Mouse (Mus musculus) hematopoietic stem cell, adult 5-6 weeks (primary cell): ENCODE measurements around the gene Kat6b. TPM values are rescaled to one million over a fixed set of nuclear protein-coding genes. Genes with fewer than 3 reads are reported as not detected.
"Not testable (repeated sequence)": the region's sequence is repeated elsewhere in the genome, so short reads cannot be mapped to it uniquely, and the experiment has no call there.

Source experiments
- ATAC-seq, 2 experiments: fragments of 125-278 bp in 1 of 2; replicated peaks in 1 of 2; 2 replicates each; pipeline ENCODE4 v1.8.0; 2016 to 2017; ENCODE audit warnings: inconsistent platforms in 2 of 2, mild to moderate bottlenecking in 2 of 2, moderate number of reproducible peaks in 2 of 2, low read depth in 1 of 2, moderate TSS enrichment in 1 of 2; ENCODE audit not compliant: low FRiP score in 2 of 2, poor library complexity in 2 of 2, severe bottlenecking in 2 of 2, insufficient read depth in 1 of 2, low TSS enrichment in 1 of 2
- total RNA-seq: library from RNA; stranded (forward); fragments of 172-1452, 232-1000 nt; gene quantifications from 2 replicates; pipeline ENCODE4 v1.2.3, GENCODE M21; 2017

The Kat6b gene
- total RNA-seq, 1 experiment from 2014 or later, result 22.0 TPM

GRCm38 (mm10) chr14:21659155-21659554 is 177.9 kb downstream of the Kat6b start:
- ATAC-seq, result no peak

- ATAC-seq, result peak; percentile 78 to 79; a peak in 3 of 4 replicates
These were observed 178.4 kb downstream of the Kat6b start for GRCm38 (mm10) chr14:21659652-21660051.

GRCm38 (mm10) chr14:21662465-21663142 is 181.4 kb downstream of the Kat6b start:
- peak in 1 of 2 experiments; percentile 31; a peak in 1 of 4 replicates for ATAC-seq

GRCm38 (mm10) chr14:21669218-21669617 is 188.0 kb downstream of the Kat6b start:
- no peak for ATAC-seq

- ATAC-seq, result no peak
These were observed 188.6 kb downstream of the Kat6b start for GRCm38 (mm10) chr14:21669633-21670421.

GRCm38 (mm10) chr14:21670422-21671006 is 189.3 kb downstream of the Kat6b start:
- not testable (repeated sequence) for ATAC-seq

- ATAC-seq, result no peak
These were observed 191.9 kb downstream of the Kat6b start for GRCm38 (mm10) chr14:21673100-21673499.

- ATAC-seq, result 0 out of 4 replicates have a peak, but pooled peaks of 1 of the 2 experiments have one; percentile 22
These were observed 193.2 kb downstream of the Kat6b start for GRCm38 (mm10) chr14:21674471-21674870.

GRCm38 (mm10) chr14:21676223-21676622 is 195.0 kb downstream of the Kat6b start:
- ATAC-seq, result no peak

GRCm38 (mm10) chr14:21678509-21679285 is 197.5 kb downstream of the Kat6b start:
- ATAC-seq, result peak in 1 of 2 experiments; percentile 49; a peak in 1 of 4 replicates

GRCm38 (mm10) chr14:21679631-21680201 is 198.5 kb downstream of the Kat6b start:
- ATAC-seq, result peak; percentile 56 to 72

- peak; percentile 71 to 73 for ATAC-seq
These were observed 201.5 kb downstream of the Kat6b start for GRCm38 (mm10) chr14:21682681-21683129.

- no peak for ATAC-seq
These were observed 202.6 kb downstream of the Kat6b start for GRCm38 (mm10) chr14:21683834-21684233.

GRCm38 (mm10) chr14:21685411-21686146 is 204.3 kb downstream of the Kat6b start:
- no peak for ATAC-seq

GRCm38 (mm10) chr14:21686376-21687279 is 205.4 kb downstream of the Kat6b start:
- ATAC-seq, result no peak
